Mouse (Mus musculus) hematopoietic stem cell, adult 5-6 weeks (primary cell): ENCODE measurements around the gene Apbb2. TPM values are rescaled to one million over a fixed set of nuclear protein-coding genes. Genes with fewer than 3 reads are reported as not detected.

Source experiments
- ATAC-seq, 2 experiments: fragments of 125-278 bp in 1 of 2; replicated peaks in 1 of 2; 2 replicates each; pipeline ENCODE4 v1.8.0; 2016 to 2017; ENCODE audit warnings: inconsistent platforms in 2 of 2, mild to moderate bottlenecking in 2 of 2, moderate number of reproducible peaks in 2 of 2, low read depth in 1 of 2, moderate TSS enrichment in 1 of 2; ENCODE audit not compliant: low FRiP score in 2 of 2, poor library complexity in 2 of 2, severe bottlenecking in 2 of 2, insufficient read depth in 1 of 2, low TSS enrichment in 1 of 2
- total RNA-seq: library from RNA; stranded (forward); fragments of 172-1452, 232-1000 nt; gene quantifications from 2 replicates; pipeline ENCODE4 v1.2.3, GENCODE M21; 2017

Gene Apbb2
- total RNA-seq, 1 experiment from 2014 or later = 5.2 TPM

DNA sequence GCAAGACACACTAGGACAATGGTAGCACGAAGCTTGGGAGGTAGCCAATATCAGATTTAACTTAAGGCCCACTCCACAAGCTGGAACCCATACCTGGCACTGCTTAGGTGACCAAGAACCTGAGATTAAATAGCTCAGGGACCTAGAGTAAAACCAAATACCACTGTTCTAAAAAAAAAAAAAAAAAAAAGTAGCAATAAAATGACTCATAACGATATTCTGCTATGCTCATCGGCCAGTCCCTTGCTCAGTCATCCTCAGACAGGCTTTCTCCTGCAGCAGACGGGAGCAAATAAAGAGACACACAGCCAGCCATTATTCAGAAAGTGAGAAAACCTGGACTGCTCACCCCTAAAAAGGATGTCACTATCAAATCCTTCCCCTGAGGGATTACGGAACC lies 47.9 kb downstream of the Apbb2 start:
- ATAC-seq = no peak

GRCm38 (mm10) chr5:66569141-66569801 lies 49.3 kb downstream of the Apbb2 start:
- no peak for ATAC-seq

- ATAC-seq = peak; percentile 96 to 98
These were observed 50.6 kb downstream of the Apbb2 start for GRCm38 (mm10) chr5:66568002-66568401.

DNA sequence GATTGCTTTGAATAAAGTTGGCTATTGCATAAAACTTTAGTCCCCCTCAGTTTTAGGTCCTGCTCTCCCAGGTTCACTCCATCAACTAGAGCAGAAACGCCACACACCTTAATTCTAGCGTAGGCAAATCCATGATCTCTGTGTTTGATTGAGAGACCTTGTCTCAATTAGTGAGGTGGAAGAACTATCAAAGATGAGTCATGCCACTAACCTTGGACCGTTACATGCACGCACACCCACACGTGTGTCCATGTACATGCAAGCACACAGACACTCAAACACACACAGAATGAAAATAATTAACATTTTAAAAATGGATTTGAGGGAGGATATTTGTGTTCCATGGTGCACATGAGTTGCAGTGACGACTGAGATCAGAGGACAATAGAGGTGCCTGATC lies 51.2 kb downstream of the Apbb2 start:
- no peak for ATAC-seq

- peak; percentile 55 to 71 for ATAC-seq
These were observed 58.9 kb downstream of the Apbb2 start for GRCm38 (mm10) chr5:66559591-66560175.

- no peak for ATAC-seq
These were observed 60.5 kb downstream of the Apbb2 start for GRCm38 (mm10) chr5:66558094-66558493.

- ATAC-seq = no peak
These were observed 64.7 kb downstream of the Apbb2 start for GRCm38 (mm10) chr5:66553933-66554332.

DNA sequence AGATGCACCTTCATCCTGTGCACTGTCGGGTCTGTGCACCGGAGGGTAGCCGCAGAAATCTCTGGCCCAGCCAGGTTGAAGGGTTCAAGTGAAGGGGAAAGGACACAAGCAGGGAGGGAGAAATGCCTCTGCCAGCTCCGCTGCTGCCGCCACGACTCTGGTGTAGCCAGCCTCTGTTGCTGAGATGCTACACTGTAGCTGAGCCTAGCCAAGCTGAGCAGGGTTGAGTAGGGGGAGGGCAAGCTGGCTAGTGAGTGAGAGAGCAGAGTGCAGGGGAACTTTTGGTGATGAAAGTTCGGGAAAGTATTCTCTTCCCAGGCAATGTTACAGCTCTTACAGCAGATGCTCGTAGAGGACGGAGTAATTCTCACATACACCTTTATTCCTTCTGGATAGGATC lies 66.3 kb downstream of the Apbb2 start:
- no peak for ATAC-seq

- ATAC-seq = no peak
These were observed 68.3 kb downstream of the Apbb2 start for GRCm38 (mm10) chr5:66550292-66550691.

- no peak for ATAC-seq
These were observed 68.9 kb downstream of the Apbb2 start for GRCm38 (mm10) chr5:66549691-66550090.

DNA sequence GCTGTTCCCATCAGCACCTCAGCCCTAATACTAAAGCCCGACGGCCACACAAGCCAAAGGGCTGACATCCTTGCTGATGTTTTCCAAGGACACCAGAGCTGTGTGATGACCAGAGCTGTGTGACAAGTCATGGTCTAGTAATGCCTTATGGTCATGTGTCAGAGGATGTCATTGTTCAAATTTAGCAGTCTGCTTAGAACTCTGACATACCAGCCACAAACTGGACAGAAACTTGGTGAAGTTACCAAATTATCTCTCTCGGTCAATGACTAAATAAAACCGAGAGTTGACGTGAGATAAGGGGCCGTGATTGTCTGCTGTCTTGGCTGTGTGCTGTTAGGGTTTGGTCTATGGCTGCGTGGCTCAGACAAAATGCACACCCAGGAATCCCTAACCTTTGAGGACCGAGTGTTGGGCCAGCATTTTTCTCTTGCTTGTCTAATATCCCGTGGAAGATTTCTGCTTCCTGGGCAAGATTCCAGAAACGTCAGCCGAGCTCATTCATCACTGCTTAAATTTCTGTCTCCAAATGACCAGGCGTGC lies 71.5 kb downstream of the Apbb2 start:
- ATAC-seq = no peak

DNA sequence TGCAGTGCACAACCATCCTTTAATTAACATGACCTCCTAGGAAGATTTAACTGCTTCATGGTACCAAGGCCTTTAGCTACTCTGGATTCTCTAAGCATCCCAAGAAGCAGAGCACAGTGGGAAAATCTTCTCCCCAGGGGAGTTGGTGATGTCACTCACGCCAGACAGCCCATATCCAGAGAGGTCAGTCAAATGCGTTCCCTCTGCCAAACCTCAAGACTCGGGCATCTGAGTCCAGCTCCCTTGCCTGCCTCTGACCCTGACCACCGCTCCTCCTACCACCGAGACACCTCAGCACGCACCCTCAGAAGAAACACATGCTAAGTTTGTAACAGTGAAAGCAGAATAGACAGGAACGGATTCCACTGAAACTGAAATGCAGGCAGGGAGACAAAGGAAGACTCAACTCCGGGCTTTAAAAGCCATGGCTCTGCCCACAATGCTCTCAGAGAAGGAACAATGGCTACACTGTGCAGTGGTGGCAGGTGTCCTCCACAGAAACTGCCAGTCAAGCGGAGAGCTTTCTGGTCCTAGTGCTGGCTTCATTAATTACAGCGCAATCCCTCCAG lies 72.9 kb downstream of the Apbb2 start:
- ATAC-seq = no peak

DNA sequence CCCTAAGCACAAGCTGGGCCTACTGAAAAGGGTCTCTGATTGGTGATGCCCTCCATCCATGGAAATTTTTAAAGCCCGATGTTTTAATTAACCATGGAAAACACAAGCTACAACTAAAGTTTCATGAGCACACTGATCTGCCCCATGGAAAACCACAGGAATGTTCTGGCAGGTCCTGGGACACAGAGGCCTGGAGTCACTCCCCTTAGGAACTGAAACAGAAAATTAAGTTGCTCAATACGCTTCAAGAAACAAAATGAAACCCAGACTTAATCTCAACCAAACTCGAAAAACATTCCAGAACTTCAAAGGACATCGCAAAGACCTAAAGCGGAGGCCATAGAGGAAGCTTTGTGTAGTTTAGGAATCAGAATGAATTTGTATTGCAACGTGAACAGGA lies 74.8 kb downstream of the Apbb2 start:
- ATAC-seq = no peak

DNA sequence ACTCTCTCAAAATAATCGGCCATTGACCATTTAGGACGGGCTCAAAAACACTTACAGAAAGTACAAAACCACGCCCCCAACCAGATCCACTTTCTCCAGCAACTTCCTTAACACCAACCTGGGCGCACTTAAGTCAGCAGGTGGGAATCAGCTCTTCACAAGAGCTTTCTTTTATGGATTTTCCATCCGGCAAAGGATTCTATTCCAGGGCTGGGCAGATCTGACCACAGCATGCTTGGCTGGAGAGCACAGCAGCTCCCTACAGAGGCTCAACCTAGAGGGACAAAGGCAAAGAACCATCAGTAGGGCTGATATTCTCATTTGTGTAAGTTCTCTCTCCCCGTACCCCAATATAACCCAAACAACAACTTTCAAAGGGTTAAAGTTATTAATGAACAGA lies 75.2 kb downstream of the Apbb2 start:
- ATAC-seq = no peak

DNA sequence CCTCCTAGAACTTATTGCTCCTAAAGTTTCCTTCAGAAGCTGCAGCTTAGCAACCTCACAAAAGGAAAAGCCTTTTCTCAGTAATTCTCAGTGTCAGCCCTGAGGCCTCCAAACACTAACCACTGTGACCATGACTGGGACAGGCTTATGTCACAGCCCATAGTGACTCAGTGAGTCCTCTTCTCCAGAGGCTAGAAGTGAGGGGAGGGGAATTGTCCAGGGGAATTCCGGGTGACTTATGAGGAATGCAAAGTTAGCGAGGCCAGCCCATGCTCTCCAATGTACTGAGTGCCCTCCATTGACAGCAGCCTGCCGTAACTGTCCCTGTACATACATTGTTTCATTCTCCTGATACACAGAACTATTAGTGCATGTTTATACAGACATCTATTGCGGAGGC lies 76.1 kb downstream of the Apbb2 start:
- no peak for ATAC-seq

- no peak for ATAC-seq
These were observed 77.2 kb downstream of the Apbb2 start for GRCm38 (mm10) chr5:66541385-66541784.

- ATAC-seq = no peak
These were observed 78.3 kb downstream of the Apbb2 start for GRCm38 (mm10) chr5:66540246-66540645.

DNA sequence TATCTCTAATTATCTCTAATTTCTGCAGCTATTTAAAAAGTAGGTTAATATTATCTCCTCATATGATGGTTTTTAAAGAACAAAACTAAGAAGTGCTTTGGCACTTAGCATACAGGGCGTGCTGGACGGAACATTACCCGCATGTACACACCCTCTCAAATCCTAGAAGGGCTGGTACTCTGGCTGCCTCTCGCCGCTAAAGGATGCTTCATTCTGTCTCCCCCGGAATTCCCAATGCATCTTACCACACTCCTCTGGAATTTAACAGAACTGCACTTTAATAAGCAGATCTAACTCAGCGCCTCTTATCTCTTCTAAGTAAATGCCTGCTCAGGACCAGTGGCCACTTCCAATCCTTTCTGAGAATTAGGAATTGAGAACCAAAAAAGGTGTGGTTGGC lies 80.8 kb downstream of the Apbb2 start:
- ATAC-seq = no peak
